Mouse (Mus musculus): Measurements from ENCODE around the gene Dzip1.

Gene Dzip1

GRCm38 (mm10) chr14:118920654-118921053, 4.6 kb downstream of the Dzip1 start:
- no peak for DNase-seq

DNA sequence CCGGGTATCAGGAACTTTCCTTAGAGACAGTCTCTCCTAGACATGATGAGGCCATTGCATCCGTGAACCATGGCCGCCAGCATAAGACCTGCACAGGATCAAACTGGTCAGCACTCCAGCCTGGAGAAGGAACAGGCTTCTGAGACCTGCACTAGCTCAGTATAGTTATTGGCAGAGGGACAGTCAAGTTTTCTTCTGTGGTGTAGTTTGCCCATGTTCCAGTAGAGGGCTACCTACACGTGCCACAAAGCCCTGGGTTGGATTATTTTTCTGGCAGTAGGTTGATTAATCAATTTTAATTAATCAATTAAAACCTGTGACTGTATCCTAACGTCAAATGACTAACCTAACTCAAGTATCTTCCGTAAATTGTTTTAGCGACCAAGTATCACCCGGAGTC, 6.2 kb downstream of the Dzip1 start:
- no peak for DNase-seq

- no peak for DNase-seq
These were observed 11.6 kb downstream of the Dzip1 start for GRCm38 (mm10) chr14:118913651-118914050.

GRCm38 (mm10) chr14:118911521-118911920, 13.7 kb downstream of the Dzip1 start:
- no peak for DNase-seq

- peak; percentile 93 for DNase-seq
These were observed 14.7 kb downstream of the Dzip1 start for GRCm38 (mm10) chr14:118910332-118911222.

DNA sequence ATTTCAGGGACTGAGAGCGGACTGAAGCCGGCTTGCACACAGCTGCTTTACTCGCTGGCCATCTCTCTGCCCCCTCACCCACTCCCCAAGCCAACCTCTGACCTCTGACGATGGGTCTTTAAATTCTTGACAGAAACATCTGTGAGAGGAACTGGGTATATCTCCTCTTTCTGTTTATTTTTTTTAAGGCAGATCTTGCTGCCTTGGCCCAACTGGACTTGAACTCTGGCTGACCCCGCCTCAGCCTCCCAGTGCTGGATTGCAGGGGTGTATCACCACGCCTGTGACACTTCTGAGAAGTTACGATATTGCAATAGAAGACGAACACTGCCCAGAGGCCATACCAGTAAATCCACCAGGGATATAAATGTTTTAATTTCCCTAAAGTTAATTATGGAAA, 15.4 kb downstream of the Dzip1 start:
- peak; percentile 95 for DNase-seq

DNA sequence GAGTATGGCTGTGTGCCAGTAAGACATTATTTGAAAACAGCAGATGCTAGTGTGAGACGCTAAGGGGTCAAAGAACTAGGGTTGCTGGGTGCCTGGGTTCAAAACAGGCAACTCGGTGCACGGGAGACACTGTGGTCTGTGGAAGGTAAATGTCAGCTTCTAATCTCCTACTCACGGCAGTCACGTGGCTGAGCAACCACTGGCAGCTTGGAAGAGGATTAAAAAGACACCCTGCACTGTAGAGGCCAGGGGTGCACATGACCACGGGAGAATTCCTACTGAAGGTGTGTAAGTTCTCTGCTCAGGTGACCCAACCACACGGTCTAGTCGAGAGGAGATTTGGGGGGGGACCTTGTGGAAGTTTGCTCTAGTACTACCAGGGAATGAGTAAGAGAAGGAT, 17.7 kb downstream of the Dzip1 start:
- DNase-seq: peak; percentile 86

- DNase-seq: no peak
These were observed 21.2 kb downstream of the Dzip1 start for GRCm38 (mm10) chr14:118903867-118904562.

GRCm38 (mm10) chr14:118903397-118903796, 21.9 kb downstream of the Dzip1 start:
- peak; percentile 68 for DNase-seq

DNA sequence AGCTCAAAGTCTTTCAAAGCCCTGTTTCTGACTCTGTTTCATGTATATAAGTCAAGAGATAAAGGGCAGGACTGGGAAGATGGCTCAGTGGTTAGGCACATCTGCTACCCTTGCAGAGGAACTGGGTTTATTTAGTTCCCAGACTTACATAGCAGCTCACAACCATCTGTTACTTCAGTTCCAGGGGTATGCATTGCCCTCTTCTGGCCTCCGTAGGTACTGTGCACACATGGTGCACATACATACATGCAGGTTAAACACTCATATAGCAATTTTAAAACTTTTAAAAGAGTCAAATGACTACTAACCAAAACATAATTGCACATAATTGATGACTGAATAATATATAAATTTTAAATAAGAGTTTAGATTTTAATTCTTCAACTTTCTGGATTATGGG, 24.3 kb downstream of the Dzip1 start:
- DNase-seq: no peak

DNA sequence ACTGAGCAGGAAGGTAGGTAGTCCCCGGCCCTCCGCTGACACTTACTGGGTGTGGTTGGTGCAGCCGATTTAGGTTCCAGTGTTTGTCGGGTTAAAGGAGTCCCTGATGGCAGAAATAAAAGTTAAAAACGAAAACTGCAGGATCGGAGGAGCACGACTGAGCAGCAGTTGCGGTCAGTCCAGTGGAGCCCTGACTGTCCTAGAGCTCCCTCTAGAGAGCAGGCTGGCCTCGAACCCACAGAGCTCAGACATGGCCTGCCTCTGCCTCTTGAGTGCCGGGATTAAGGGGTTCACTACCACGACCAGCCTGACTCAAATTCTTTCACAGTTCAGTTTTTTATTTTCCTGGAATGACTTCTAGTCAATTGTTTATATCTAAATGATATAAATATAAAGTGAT, 25.3 kb downstream of the Dzip1 start:
- DNase-seq: no peak

DNA sequence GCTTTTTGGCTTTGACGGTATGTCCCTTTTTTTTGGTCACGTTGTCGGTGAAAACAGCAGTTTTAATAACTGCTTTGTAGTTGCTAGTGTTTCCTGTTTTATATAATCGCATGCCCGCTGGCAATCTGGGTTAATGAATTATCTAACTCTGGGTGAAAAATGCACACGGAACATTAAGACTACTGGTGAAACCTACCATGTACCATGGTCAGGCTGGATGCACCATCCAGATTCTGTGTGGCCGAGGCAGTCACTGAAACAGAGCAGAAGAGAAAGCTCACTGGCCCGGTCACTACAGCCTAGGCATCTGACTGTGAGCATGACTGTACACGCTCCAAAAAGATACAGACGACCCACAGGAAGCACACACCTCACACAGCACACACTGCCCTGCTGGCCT, 29.6 kb downstream of the Dzip1 start:
- no peak for DNase-seq

DNA sequence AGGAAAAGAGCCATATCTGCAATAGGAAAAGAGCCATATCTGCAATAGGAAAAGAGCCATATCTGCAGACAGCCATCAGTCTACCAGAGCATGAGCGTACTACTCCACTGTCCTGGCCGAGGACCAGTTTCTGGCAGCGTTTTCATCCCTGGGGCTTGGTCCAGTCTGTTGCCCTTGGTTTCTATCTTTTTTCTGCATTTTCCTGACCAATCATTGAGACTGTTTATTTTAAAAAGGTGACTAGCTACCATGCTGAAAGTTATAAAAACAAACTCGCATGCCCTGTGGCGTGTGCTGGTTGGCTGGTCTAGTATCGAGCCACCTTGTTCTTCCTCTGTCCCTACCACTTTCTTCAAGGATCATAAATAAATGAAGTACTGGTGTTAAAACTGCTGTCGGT, 30.0 kb downstream of the Dzip1 start:
- DNase-seq: no peak

- no peak for DNase-seq
These were observed 35.2 kb downstream of the Dzip1 start for GRCm38 (mm10) chr14:118890101-118890500.

GRCm38 (mm10) chr14:118884250-118884556, 41.1 kb downstream of the Dzip1 start:
- no peak for DNase-seq

DNA sequence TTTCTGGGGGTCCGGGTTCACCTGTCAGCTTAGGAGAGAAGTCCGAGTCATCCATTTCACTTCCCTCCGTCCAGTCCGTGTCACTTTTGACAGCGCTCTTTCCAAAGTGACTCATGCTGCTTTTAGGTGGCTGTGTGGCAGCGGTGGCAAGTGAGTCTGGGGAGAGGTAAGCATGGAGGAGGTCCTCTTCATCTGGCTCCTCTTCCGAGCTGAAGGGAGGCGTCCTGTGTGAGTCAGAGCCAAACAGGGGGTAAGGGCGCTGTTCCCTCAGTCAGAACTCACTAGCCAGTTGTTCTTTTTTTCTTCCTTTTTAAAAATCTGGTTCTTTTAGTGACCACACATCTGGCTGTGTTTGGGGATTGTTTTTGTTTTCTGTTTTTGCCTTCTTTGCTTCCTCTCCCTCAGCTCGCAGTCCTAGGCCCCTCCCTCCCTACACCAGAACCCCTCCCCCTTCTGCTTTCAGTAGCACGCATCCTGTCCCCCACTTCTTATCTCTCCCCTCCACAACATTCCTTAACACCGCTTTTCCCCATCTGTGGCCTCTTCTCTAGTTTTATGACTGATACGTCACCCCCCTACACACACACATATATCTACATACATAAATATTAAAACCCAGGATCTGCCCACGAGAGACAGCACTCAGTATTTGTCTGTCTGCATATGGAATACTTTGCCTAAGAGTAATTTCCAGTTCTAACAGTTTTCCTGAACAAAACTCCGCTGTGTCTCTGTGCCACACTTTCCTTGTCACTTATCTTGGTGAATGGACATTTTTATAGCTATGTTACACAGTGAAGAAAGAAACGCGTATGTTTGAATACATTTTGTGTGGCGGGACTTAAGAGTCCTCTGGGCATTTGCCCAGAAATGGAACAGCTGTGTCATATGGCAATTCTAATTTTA, 41.7 kb downstream of the Dzip1 start:
- DNase-seq: no peak

DNA sequence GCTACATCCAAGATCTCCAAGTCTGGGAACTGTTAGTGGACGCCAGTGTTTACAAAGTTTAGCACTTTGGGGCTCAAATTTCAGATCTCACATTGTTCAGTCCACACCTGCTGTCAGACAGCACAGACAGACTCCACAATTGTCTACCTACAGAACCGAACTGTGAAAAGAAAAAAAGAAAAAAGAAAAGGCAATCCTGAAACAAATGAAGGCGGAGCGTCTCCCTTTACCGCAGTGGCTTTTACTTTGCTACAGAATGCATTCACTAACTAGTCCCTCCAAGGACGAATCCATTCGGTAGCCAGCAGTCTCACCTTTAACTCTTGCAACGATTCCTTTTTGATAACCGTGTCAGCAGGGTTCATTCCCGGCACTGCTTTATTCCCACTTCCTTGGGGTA, 44.6 kb downstream of the Dzip1 start:
- no peak for DNase-seq

- no peak for DNase-seq
These were observed 46.8 kb downstream of the Dzip1 start for GRCm38 (mm10) chr14:118878346-118878910.

DNA sequence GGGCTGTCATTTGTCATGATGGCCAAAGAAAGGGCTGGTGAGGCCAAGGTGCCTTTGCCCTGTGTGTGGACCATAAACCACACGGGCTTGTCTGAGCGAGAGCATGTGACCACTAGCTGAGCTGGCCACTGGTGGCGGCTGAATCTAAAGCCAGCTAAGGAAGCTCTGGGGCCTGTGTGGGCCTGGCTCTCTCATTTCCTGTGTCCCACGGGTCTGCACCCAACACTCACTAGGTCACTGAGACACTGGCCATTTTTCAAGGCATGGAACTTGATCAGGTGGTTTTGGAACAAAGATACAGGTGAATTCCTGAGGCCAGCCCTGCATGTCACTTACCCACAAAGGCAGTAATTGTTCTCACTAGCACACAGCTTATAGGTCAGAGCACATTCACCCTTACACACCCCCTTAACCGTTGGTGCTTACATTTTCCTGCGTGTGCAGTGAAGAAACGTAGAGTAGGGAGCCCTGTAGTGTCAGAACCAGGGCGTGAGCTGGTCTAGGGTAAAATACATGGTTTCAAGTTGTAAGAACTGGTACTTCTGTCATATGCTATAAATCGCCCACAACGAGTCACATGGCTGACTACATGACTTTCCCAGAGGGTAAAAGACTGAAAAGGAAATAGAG, 50.4 kb downstream of the Dzip1 start:
- DNase-seq: peak; percentile 78

GRCm38 (mm10) chr14:118874126-118874525, 51.1 kb downstream of the Dzip1 start:
- peak; percentile 23 for DNase-seq

DNA sequence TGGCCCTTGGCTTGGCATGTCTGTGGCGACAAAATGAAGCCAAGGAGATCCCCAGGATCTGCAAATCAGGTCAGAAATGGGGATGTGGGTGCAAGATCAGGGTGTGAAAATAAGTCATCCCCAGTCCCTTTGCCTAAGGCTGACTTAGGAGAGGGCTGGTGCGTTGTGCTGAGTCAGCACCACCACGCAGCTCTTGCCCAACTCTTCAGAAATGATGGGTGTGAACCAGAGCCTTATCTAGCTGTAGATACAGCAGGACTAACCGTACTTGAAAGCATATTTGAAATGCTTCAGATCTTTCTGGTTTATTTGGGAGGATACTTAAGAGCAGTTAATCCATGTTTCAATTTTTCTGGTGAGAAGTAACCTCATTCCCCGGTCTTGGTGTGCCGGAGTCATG, 55.5 kb downstream of the Dzip1 start:
- peak; percentile 72 for DNase-seq

GRCm38 (mm10) chr14:118868102-118868724, 57.0 kb downstream of the Dzip1 start:
- peak; percentile 78 for DNase-seq
